Mouse (Mus musculus): Measurements from ENCODE around the gene Gpc3. TPM values are rescaled to one million over a fixed set of nuclear protein-coding genes. Genes with fewer than 3 reads are reported as not detected.

The Gpc3 gene
- polyA plus RNA-seq (2015; fragmentation: Nextera tagmentation; extraction: Ambion mirVana), result 19.6 and 22.8 TPM in 2 replicates

GRCm38 (mm10) chrX:52613328-52614030 is at the start of gene Gpc3:
TSS of gene Gpc3 (minus strand) at chrX:52613950.
- DNase-seq (ENCODE audit: low spot score), result no peak

- DNase-seq (ENCODE audit: low spot score), result peak; percentile 24
Measured at GRCm38 (mm10) chrX:52651975-52652374, 38.2 kb upstream of the Gpc3 start.

DNA sequence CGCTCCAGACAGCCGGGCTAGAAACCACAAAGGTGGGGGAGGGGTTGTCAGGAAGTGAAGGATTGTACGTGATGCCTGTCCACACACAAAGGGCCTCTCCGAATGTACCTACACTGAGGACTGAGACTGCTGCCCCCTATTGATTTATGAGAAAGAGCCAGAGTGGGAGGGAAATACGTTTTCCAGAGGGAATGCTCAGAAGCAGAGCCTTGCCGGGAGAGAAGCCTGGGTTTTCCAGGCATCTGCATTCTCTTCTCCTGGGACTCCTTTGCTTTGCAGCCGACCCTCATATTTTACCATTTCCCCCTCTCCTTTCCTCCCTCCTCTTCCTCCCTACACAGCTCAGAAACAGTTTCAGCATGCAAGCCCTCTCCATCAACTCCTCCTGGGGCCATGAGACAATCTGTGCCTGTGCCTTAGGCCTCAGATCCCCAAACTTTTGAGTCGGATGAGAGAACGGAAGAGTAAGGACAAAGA is 37.8 kb upstream of the Gpc3 start:
- DNase-seq (ENCODE audit: low spot score), result peak; percentile 2

DNA sequence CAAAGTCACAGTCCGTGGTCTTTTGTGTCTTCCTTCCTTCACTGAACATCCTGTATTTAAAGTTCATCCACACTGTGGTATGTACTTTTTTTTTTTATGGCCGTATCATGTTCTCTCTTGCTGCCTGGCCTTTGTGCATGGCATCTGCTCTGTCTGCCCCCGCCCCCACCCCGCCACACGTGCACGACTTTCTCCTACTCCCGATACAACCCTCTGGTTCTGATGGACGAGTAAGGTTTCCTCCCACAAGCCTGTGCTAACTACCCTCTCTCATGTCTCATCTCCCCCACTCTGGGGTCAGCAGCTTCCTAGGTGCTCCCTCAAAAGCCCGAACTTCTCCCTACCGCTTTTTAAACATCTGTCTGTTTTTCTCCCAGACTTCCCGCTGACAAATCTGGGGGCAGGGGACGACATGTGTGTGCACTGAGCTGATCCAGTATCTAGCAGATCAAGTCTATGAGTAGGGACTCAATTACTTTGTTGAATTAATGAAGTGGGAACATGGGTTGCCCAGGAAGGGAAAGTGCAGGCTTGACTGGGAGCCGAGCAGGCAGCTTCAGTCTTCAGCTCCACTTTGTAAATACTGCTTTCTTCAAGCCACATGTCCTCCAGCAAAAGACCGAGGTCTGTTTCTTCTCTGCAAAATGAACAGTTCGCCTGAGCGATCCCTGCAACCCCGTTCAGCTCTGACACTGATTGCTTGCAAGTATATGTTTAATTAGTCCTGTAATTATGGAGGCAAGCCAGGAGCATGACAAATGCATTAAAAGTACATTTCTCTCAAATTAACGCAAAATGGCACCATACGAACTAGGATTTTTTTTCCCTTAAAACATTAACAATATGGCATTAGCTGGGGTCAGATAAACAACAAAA is 35.4 kb upstream of the Gpc3 start:
- DNase-seq (ENCODE audit: low spot score), result no peak

DNA sequence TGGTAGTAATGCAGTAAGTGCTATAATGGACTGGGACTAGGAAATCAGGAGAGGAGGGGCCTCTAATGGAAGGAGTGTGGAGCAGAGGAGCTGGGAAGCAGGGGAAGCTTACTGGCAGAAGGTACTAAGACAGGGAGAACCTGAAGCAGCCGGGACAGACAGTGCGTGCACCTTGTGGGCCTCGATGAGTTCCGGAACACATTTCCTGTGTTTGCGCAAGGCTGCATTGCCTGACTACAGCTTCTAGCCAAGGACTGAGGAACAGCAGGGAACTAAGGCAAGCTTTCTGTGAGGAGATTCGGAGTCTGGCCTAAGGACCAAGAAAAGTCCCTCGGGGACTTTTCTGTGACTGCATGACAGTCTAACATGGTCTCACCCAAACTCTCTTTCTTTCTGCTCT is 30.6 kb upstream of the Gpc3 start:
- no peak for DNase-seq (ENCODE audit: low spot score)

GRCm38 (mm10) chrX:52643350-52643749 is 29.6 kb upstream of the Gpc3 start:
- no peak for DNase-seq (ENCODE audit: low spot score)

DNA sequence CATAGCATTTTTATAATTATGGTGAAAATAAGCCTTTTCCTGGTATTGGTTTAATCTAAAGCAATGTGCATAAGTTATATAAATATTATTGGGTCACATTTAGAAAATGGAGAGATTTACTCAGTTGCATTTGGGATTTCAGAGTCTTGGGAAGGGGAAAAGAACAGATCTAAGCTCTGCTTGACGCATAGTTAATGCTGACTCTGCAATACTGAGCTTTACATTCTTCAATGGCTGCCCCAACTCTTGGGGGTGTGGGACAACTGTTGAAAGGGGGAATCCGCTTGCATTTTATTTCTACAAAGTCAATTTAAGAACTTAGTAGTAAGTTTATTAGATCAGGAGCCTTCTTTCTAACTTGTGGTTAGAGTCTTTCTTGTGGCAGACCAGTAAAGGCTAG is 28.4 kb upstream of the Gpc3 start:
- no peak for DNase-seq (ENCODE audit: low spot score)

- DNase-seq (ENCODE audit: low spot score), result no peak
Measured at GRCm38 (mm10) chrX:52637419-52637818, 23.7 kb upstream of the Gpc3 start.

GRCm38 (mm10) chrX:52633976-52634375 is 20.2 kb upstream of the Gpc3 start:
- no peak for DNase-seq (ENCODE audit: low spot score)

GRCm38 (mm10) chrX:52632688-52633324 is 19.1 kb upstream of the Gpc3 start:
- no peak for DNase-seq (ENCODE audit: low spot score)

- DNase-seq (ENCODE audit: low spot score), result no peak
Measured at GRCm38 (mm10) chrX:52626963-52627716, 13.4 kb upstream of the Gpc3 start.

- no peak for DNase-seq (ENCODE audit: low spot score)
Measured at GRCm38 (mm10) chrX:52617813-52618212, 4.1 kb upstream of the Gpc3 start.

GRCm38 (mm10) chrX:52616152-52616551 is 2.4 kb upstream of the Gpc3 start:
- no peak for DNase-seq (ENCODE audit: low spot score)

GRCm38 (mm10) chrX:52614031-52614381 is 256 bp upstream of the Gpc3 start:
- peak; percentile 56 for DNase-seq (ENCODE audit: low spot score)

DNA sequence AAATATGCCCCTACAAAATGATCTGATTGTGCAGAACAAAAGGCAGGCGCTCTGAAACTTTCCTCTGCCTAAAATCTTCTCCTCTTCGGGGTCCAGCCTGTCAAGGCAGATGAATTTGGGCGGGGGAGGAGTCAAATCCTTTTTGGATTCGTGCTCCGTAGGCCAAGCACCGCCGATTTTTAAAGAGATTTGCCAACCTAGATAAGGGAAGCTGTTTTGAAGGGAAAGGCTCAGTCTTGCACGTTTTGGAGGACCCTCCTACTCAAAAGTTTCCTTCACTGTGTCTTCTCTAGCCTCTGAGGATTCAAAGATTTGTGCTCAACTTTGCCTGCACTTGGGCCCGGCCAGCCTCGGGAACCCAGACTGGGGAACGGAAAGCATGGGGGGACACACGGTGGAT is 944 bp downstream of the Gpc3 start:
- DNase-seq (ENCODE audit: low spot score), result no peak

GRCm38 (mm10) chrX:52611987-52612670 is 1.6 kb downstream of the Gpc3 start:
- no peak for DNase-seq (ENCODE audit: low spot score)

GRCm38 (mm10) chrX:52611541-52611940 is 2.2 kb downstream of the Gpc3 start:
- no peak for DNase-seq (ENCODE audit: low spot score)

DNA sequence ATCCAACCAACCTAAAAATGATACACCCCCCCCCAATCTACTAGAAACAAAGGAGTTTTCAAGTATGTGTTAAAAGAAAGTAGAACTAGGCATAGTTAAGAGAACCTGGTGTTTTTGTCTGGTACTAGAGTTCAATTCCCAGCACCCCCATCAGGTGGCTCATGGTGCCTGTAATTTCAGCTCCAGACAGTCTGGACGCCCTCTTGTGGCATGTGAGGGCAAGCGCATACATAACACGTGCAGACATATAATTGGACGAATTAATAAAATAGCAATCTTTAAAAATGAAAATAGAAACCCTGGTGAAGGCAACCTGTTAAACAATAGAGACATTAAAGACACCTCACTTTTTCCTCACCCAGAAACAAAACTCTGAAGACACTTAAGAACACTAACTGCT is 10.6 kb downstream of the Gpc3 start:
- DNase-seq (ENCODE audit: low spot score), result no peak

DNA sequence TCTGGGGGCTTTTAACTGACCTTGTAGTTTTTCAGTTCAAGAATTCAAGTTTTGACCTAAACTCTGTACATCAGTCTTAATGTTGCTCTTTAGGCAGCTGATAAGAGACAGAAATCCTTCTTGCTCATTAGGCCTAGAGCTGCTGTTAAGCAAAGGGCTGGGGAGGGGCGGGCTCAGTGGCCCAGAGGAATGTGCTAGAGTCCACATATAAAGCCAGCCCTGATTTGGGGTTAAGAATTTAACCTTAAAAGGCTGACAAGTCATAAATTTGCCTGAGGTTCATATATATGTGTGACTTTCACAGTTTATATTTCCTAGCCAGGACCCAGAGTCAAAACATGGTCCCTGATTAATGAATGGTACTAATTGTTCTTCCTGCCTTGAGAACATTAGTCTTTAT is 14.5 kb downstream of the Gpc3 start:
- no peak for DNase-seq (ENCODE audit: low spot score)

GRCm38 (mm10) chrX:52587671-52588070 is 26.1 kb downstream of the Gpc3 start:
- DNase-seq (ENCODE audit: low spot score), result no peak

GRCm38 (mm10) chrX:52559995-52560394 is 53.8 kb downstream of the Gpc3 start:
- DNase-seq (ENCODE audit: low spot score), result no peak
